Mouse (Mus musculus) cerebellum, adult 2 months (tissue): ENCODE data around the gene Mast4.

Experiments
- CTCF ChIP-seq: fragments of 200-500 bp; IDR thresholded peaks from 2 replicates; pipeline ENCODE4 v1.5.1; 2011; ENCODE audit warnings: low read depth, mild to moderate bottlenecking, control low read depth, low read length, moderate library complexity, borderline replicate concordance; ENCODE audit not compliant: insufficient read depth
- POLR2A ChIP-seq: fragments of 200-500 bp; IDR thresholded peaks from 2 replicates; pipeline ENCODE4 v1.6.1; 2011; ENCODE audit warnings: low read length, control low read depth, borderline replicate concordance; ENCODE audit not compliant: insufficient read depth

DNA sequence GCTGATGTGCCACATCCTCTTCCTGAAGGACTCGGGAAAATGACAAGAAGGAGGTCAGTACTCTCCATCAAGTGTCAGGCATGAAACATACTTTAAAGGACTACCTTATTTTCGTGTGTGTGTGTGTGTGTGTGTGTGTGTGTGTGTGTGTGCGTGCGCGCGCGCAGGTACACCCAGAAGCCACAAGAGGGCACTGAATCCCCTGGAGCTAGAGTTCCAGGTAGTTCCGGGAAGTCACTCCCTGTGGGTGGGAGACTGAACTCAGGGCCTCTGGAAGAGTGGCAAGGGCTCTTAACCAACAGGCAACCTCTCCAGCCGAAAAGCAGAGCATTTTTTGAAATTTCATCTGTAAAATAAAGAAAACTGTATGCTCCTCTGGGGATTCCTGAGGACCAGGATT is 152.5 kb downstream of the Mast4 start:
- no peak for TF ChIP-seq POLR2A
- TF ChIP-seq CTCF: no peak
